Mouse (Mus musculus) liver, embryonic 14 days (tissue): ENCODE results near the gene Tial1. TPM values are rescaled to one million over a fixed set of nuclear protein-coding genes. Genes with fewer than 3 reads are reported as not detected.

ENCODE experiments used
- polyA plus RNA-seq: library from polyadenylated mRNA; depleted of rRNA; stranded (reverse); fragments of >200 nt; gene quantifications from 2 replicates; pipeline ENCODE4 v1.2.3, GENCODE M21; 2012; rRNA removed

Tial1 gene
- 57.8 and 60.5 TPM in 2 replicates for polyA plus RNA-seq

DNA sequence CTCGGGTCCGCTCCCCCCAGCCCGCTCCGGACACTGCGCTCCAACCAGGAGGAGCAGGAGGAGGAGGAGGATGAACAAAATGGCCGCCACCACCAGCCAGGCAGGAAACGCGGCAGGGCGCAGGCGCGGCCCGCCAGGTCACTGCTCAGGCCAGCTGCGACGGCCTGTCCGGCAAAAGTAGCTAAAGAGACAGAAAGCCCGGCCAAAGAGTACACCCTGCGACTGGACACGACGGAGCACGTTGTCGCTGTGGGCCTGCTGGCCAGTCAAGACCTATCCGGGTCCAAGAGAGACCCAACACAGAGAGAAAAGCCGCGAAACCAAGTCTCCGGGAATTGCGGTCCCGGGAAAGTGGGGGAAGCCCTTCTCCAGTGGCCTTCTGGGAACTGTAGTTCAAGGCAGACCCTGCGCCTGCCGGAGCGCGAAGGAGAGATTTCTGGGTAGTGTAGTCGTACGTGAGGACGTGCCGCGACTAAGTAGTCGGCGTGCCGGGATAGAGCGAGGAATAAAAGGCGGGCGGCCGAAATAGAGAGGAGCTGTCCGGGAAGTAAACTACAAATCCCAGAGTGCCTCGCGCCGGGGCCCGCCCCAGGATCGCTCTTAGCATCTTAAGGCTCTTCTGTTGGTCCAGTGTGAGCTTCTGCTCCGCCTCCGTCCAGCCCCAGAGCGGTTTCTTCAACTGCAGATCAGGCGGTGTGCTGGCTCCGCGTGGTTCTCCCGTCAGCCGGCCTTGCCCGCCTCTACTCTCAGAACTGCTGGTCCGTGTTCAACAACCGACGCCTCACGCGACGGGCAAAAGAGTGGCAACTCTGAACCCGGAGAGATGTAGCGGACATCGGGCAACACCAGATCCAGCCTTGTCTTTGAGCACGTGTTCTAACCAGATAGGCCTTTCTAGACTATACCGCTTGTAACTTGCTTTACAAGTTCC is at the start of gene Tial1:
Gene Tial1, minus strand, starts transcription at position 433 of the 931 bp plus-strand sequence.

DNA sequence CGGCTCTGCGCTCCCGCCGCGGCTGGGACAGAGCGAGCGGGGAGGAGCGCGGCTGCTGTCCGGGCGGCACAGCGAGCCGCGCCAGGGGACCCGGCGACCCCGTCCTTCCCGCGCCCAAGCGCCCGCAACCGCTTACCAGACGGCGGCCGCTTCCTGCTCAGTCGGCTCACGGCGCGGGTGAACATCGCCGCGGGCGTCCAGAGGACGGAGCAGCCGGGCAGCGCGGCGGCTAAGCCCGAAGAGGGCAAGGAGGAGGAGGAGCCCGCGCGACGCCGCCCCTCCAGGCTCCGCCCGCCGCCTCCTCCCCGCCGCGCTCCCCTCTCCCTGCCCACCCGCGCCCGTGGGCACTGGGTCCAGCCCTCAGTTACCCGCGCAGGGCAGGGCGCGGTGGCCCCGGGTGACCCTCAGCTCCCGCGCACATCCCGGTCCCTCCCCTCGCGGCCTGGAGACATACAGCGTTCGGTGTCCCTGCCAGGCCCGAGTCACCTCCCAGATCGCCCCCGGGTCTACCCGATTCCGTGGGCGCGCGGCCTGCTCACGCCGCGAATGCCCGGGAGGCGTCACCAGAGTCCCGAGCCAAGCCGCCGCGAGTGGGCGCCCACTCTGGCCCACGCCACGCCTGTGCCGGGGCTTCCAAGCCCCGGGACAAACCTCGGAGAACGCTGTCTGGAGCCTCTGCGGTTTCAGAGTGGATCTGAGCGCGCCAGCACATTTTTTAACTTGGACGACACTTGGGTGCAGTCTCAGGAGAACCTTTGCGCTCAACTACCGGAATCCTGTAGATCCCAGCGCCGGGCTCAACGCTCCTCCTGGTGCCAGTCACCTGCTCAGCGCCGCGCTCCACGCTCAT is 43.4 kb downstream of the Tial1 start, which contains the start of gene Rgs10:
Gene Rgs10, minus strand, starts transcription at position 829 of the 850 bp plus-strand sequence.

Other genes starting within 250 kb of the Tial1 start
- gene Armc5, start 224.4 kb downstream of the Tial1 start, polyA plus RNA-seq, result 4.6 and 5.1 TPM in 2 replicates
- gene 9130023H24Rik, start 223.7 kb downstream of the Tial1 start, polyA plus RNA-seq, result 0.96 and 1.3 TPM in 2 replicates
- 4.5 and 6.2 TPM in 2 replicates for gene Tgfb1i1, start 214.9 kb downstream of the Tial1 start, polyA plus RNA-seq
- 1.5 TPM in 2 replicates for gene Slc5a2, start 196.1 kb downstream of the Tial1 start, polyA plus RNA-seq
- gene BC017158, start 163.5 kb downstream of the Tial1 start, polyA plus RNA-seq, result 21.0 and 24.7 TPM in 2 replicates
- gene Rgs10, start 43.0 kb downstream of the Tial1 start, polyA plus RNA-seq, result 37.7 and 42.2 TPM in 2 replicates
- gene Bag3, start 61.9 kb upstream of the Tial1 start, polyA plus RNA-seq, result 2.6 and 2.9 TPM in 2 replicates
- 3.9 and 4.6 TPM in 2 replicates for gene Inpp5f, start 149.6 kb upstream of the Tial1 start, polyA plus RNA-seq